Mouse (Mus musculus): ENCODE measurements around the gene Smagp.

The Smagp gene

GRCm38 (mm10) chr15:100665411-100666218 lies 28.9 kb upstream of the Smagp start:
- DNase-seq: no peak

- no peak for DNase-seq
Observed at GRCm38 (mm10) chr15:100664813-100665274, 28.1 kb upstream of the Smagp start.

GRCm38 (mm10) chr15:100660805-100661204 lies 24.1 kb upstream of the Smagp start:
- no peak for DNase-seq

GRCm38 (mm10) chr15:100660306-100660705 lies 23.6 kb upstream of the Smagp start:
- peak; percentile 45 to 49 for DNase-seq

GRCm38 (mm10) chr15:100655201-100655600 lies 18.5 kb upstream of the Smagp start:
- DNase-seq: no peak

GRCm38 (mm10) chr15:100654271-100654670 lies 17.5 kb upstream of the Smagp start:
- DNase-seq: no peak

GRCm38 (mm10) chr15:100651610-100652009 lies 14.9 kb upstream of the Smagp start:
- DNase-seq: no peak

GRCm38 (mm10) chr15:100650111-100650510 lies 13.4 kb upstream of the Smagp start:
- DNase-seq: peak; percentile 46 to 48

- peak; percentile 64 to 73 for DNase-seq
Observed at GRCm38 (mm10) chr15:100646161-100646560, 9.4 kb upstream of the Smagp start.

- DNase-seq: no peak
Observed at GRCm38 (mm10) chr15:100642451-100642850, 5.7 kb upstream of the Smagp start.

- no peak for DNase-seq
Observed at GRCm38 (mm10) chr15:100641226-100641810, 4.6 kb upstream of the Smagp start.

GRCm38 (mm10) chr15:100639972-100640750 lies 3.4 kb upstream of the Smagp start:
- DNase-seq: no peak

- peak in 1 of 2 experiments; percentile 16 for DNase-seq
Observed at GRCm38 (mm10) chr15:100637661-100638060, 921 bp upstream of the Smagp start.

GRCm38 (mm10) chr15:100635851-100636645 lies 692 bp downstream of the Smagp start:
- DNase-seq: no peak

- DNase-seq: no peak
Observed at GRCm38 (mm10) chr15:100635239-100635638, 1.5 kb downstream of the Smagp start.

- DNase-seq: no peak
Observed at GRCm38 (mm10) chr15:100633341-100633740, 3.4 kb downstream of the Smagp start.

- DNase-seq: no peak
Observed at GRCm38 (mm10) chr15:100632323-100632722, 4.4 kb downstream of the Smagp start.

GRCm38 (mm10) chr15:100631454-100632170 lies 5.1 kb downstream of the Smagp start:
- DNase-seq: no peak

GRCm38 (mm10) chr15:100630126-100630525 lies 6.6 kb downstream of the Smagp start:
- DNase-seq: no peak

- no peak for DNase-seq
Observed at GRCm38 (mm10) chr15:100628797-100629196, 7.9 kb downstream of the Smagp start.

GRCm38 (mm10) chr15:100627774-100628370 lies 8.9 kb downstream of the Smagp start:
- DNase-seq: no peak

All from cerebellum, adult 18-20 months (tissue).